Mouse (Mus musculus) layer of hippocampus, adult 2 months (tissue): Measurements from ENCODE around the gene Gabrd. TPM values are rescaled to one million over a fixed set of nuclear protein-coding genes. Genes with fewer than 3 reads are reported as not detected.
A peak's percentile ranks its signal among the peaks of the same experiment; 100 is the strongest.

Source experiments
- DNase-seq, 2 experiments: peaks; one replicate each; pipeline ENCODE4 v3.0.0; 2022; ENCODE audit warnings: low spot score in 2 of 2
- H3K27ac ChIP-seq: fragments of 200-600 bp; 2 replicates; pipeline ENCODE4 v1.8.1; 2022
- H3K4me3 ChIP-seq: fragments of 200-600 bp; 2 replicates; pipeline ENCODE4 v1.8.1; 2022; ENCODE audit warnings: mild to moderate bottlenecking
- CTCF ChIP-seq: fragments of 200-600 bp; conservative IDR thresholded peaks from 2 replicates; pipeline ENCODE4 v1.8.1; 2022; ENCODE audit warnings: antibody characterized with exemption, mild to moderate bottlenecking, moderate library complexity
- total RNA-seq, 2 experiments: library from RNA; stranded (reverse); gene quantifications; 2 replicates each; pipeline ENCODE4 v1.2.3; 2021

The Gabrd gene
- total RNA-seq, 2 experiments from 2014 or later = 24.2 to 28.4 TPM

GRCm38 (mm10) chr4:155412124-155412523 is 14.2 kb upstream of the Gabrd start:
- TF ChIP-seq CTCF = no peak
- DNase-seq = no peak
- H3K4me3 ChIP-seq = no peak overlapping the region
- H3K27ac ChIP-seq = no peak overlapping the region

- TF ChIP-seq CTCF = no peak
- peak; percentile 89 for DNase-seq
- peak within 1 kb of the TSS; percentile 69 for H3K4me3 ChIP-seq
- H3K27ac ChIP-seq = peak within 1 kb of the TSS; percentile 90
These were observed 11.3 kb upstream of the Gabrd start, which contains the start of gene Cfap74 for GRCm38 (mm10) chr4:155409058-155409776. Cfap74 (plus strand) TSS chr4:155409190.

DNA sequence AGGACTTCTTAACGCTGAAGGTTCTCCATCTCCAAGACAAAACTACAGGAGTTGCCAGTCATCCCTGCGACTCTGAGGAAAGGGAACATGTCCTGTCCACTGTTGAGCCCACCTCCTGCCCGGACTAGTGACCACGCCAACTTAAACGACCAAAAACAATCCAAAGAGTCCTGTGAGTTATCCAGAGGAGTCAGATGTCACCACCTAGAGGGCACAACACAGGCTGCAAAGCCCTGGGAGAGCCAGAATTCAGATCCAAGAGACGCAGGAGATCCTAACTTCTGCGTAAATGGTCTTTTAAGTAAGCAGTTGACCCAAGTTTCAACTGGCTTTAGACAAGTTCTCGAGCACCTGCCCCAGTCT is 10.8 kb upstream of the Gabrd start:
- H3K4me3 ChIP-seq = peak overlapping the region; percentile 69
- peak; percentile 70 for TF ChIP-seq CTCF
- peak overlapping the region; percentile 90 for H3K27ac ChIP-seq
- peak in 1 of 2 experiments; percentile 23 for DNase-seq

- TF ChIP-seq CTCF = no peak
- no peak for DNase-seq
- Histone ChIP-seq H3K4me3 (no peak overlapping the region), H3K27ac (no peak overlapping the region)
These were observed 4.6 kb upstream of the Gabrd start for GRCm38 (mm10) chr4:155402489-155402888.

DNA sequence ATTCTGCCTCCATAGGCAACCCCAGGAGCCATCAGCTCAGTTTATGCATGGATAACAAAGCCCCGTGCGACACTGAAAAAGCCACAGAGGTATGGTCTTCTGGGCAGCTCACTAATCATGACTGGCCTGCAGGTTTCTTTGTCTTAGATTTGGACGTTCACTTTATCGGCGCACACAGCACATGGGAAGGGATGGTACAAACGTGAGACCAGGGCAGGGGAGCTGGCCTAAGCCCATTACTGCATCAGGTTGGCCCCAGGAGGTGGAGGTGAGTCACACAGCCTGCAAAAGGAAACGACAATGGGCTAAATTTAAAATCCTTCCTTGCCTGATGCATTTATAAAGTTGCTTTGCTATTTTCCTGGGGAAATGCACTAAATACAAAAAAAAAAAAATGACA is 3.2 kb upstream of the Gabrd start:
- no peak for TF ChIP-seq CTCF
- no peak overlapping the region for H3K4me3 ChIP-seq
- no peak overlapping the region for H3K27ac ChIP-seq
- DNase-seq = no peak

DNA sequence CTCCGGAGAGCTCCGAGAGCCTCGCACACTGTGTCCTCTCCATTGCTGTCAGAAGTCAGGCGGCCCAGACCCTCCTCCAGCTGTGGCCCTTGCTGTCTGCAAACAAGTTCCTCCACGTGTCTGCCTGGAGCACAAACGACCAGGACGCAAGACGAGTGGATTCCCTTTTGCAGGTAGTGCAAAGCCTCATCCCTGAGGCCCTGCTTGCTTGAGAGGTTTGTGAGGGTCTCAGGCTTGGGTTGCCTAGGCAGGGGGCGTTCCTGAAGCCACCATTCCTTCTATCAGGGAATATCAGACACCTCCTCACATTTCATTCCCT is 269 bp upstream of the Gabrd start:
- no peak for TF ChIP-seq CTCF
- peak overlapping the region; percentile 80 for H3K4me3 ChIP-seq
- no peak for DNase-seq
- H3K27ac ChIP-seq = peak overlapping the region; percentile 82

- no peak for DNase-seq
- no peak for TF ChIP-seq CTCF
- Histone ChIP-seq H3K4me3 (peak overlapping the region; percentile 80), H3K27ac (peak overlapping the region; percentile 82)
These were observed 1.2 kb downstream of the Gabrd start for GRCm38 (mm10) chr4:155396751-155397150.

GRCm38 (mm10) chr4:155395471-155395870 is 2.4 kb downstream of the Gabrd start:
- DNase-seq = peak in 1 of 2 experiments; percentile 32
- Histone ChIP-seq H3K4me3 (peak overlapping the region; percentile 80), H3K27ac (peak overlapping the region; percentile 82; the same call in 1 of the 2 replicates)
- TF ChIP-seq CTCF = no peak

GRCm38 (mm10) chr4:155387166-155387565 is 10.7 kb downstream of the Gabrd start:
- DNase-seq = no peak
- TF ChIP-seq CTCF = no peak
- H3K27ac ChIP-seq = no peak overlapping the region
- H3K4me3 ChIP-seq = no peak overlapping the region

DNA sequence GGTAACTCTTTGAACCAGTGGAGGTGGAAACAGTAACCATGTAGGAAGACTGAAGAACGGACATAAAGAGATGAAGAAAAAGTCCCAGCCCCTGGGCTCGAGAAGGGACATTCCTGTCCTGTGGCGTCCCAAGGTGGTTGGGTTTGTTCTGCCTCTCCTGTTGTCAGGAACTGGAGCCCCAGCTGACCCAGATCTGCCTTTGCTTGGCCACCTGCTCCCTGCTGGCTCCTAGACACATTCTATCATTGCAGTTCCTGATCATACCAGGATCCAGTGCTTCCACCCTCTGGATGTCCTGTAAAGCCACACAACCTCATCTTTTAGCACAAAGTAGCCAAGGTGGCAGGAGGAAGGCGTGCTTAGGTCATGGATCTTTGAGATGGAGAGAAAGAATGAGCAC is 14.6 kb downstream of the Gabrd start:
- no peak for TF ChIP-seq CTCF
- Histone ChIP-seq H3K27ac (peak overlapping the region; percentile 89), H3K4me3 (no peak overlapping the region)
- no peak for DNase-seq

DNA sequence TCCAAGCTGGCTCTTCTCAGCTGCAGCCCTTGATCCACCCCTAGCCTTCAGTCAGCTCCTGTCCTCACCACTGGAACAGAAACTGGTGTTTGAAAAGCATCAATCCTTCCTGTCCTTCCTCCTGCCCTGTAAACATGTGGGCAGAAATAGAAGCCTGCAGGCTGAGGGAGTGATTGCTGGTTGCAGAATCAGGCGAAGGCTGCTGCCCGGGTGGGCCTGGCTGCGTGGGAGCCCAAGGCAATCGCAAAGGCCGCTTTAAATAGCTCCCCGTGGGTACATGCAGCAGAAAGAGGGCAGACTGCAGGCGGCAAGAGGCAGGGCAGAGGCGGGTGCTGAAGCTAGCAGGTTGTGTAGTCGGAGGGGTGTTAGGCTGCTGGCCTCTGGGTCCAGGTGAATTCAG is 15.2 kb downstream of the Gabrd start:
- H3K27ac ChIP-seq = peak overlapping the region; percentile 89
- H3K4me3 ChIP-seq = no peak overlapping the region
- peak; percentile 53 to 55 for DNase-seq
- TF ChIP-seq CTCF = no peak; the same call in none of the 2 replicates

GRCm38 (mm10) chr4:155381974-155382373 is 15.9 kb downstream of the Gabrd start:
- no peak for TF ChIP-seq CTCF
- Histone ChIP-seq H3K27ac (peak overlapping the region; percentile 89), H3K4me3 (no peak overlapping the region)
- DNase-seq = no peak

DNA sequence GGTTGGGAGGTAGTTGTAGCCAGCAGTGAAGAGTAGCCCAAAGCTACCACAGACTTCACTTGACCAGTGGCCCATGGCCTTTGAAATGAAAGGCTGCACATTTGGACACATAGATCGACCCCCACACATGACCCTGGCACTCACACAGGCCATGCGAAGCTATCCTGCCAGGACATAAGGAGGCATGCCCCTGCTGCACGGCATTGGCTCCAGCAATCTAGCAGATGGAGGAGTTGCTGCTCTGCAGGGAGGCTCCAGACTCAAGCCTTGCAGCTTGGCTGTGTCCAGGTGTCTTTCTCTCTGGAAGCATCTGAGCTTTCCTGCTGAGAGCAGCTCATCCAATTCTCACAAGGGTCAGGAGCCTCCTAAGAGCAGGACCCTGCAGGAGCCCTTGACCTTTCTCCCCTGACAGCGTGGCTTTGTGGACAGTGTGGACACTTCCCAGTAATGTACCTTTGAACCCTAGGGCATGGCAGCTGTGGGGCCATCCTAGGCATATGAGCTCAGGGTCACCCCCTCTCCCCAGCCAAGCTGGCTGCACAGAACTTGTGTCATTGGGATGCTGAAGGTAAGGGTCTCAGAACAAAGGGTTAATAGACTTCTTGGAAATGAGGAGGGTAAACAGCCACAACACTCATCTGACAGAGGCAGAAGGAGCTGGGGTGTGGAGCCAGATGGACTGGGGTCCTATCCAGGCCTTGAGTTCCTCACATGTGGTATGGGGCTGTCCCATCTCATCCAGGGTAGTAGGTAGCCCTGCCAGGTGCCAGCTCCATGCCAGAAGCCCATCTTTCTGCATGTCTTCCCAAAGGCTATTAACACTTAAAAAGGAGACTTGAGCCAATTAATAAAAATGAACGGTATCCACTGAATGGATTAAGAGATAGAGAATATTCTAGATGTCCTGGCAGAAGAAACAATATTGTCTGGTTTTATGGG is 25.8 kb downstream of the Gabrd start:
- TF ChIP-seq CTCF = no peak
- no peak overlapping the region for H3K4me3 ChIP-seq
- H3K27ac ChIP-seq = no peak overlapping the region
- no peak for DNase-seq
